Mouse (Mus musculus) testis, adult 2 months (tissue): Measurements from ENCODE around the gene Oser1.

Experiments
- CTCF ChIP-seq: fragments of 200-500 bp; IDR thresholded peaks from 2 replicates; pipeline ENCODE4 v1.5.1; 2012; ENCODE audit warnings: low read depth, mild to moderate bottlenecking, inconsistent platforms, low read length, moderate library complexity; ENCODE audit not compliant: control insufficient read depth, insufficient read depth, insufficient replicate concordance
- POLR2A ChIP-seq: fragments of 200-500 bp; IDR thresholded peaks from 2 replicates; pipeline ENCODE4 v1.6.1; 2012; ENCODE audit warnings: low read depth, mild to moderate bottlenecking, inconsistent platforms, low read length, moderate library complexity; ENCODE audit not compliant: control insufficient read depth

DNA sequence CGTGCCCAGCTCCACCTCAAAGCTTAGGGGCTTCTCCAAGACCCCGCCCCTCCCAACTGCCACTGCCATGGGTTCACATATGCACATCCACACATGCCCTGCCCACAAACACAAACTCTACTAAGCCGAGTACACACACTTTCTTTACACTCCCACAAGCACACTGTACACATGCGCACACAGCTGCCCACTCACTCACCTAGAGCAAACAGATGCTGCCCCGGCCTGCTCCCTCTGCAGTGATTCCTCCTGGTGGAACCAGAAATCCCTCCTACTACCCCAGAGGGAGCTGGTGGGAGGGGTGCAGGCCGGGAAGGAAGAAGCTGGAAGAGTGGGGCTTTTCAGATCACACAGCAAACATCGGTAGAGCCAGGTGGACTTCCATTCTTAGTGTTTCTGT lies 19.5 kb upstream of the Oser1 start:
- TF ChIP-seq CTCF (no peak), POLR2A (no peak)
